Mouse (Mus musculus) brain, embryonic 14.5 days (tissue): Measurements from ENCODE around the gene Itga3.

Experiments
- CTCF ChIP-seq: fragments of 200-500 bp; IDR thresholded peaks from 2 replicates; pipeline ENCODE4 v1.5.1; 2012; ENCODE audit warnings: inconsistent platforms, mild to moderate bottlenecking, moderate library complexity, borderline replicate concordance; ENCODE audit not compliant: insufficient read depth, insufficient read length; ENCODE audit errors: extremely low read depth
- POLR2A ChIP-seq: fragments of 200-500 bp; IDR thresholded peaks from 2 replicates; pipeline ENCODE4 v1.6.1; 2012; ENCODE audit warnings: mild to moderate bottlenecking, inconsistent platforms, borderline replicate concordance; ENCODE audit not compliant: poor library complexity, insufficient read depth, insufficient read length, severe bottlenecking; ENCODE audit errors: extremely low read depth

- TF ChIP-seq POLR2A, result no peak
- TF ChIP-seq CTCF, result no peak
Observed at GRCm38 (mm10) chr11:95023481-95023880, 53.1 kb downstream of the Itga3 start.
